Mouse (Mus musculus) right cerebral cortex, adult 2 months (tissue): Measurements from ENCODE around the gene Nme9.

Experiments used
- DNase-seq, 2 experiments: peaks; one replicate each; pipeline ENCODE4 v3.0.0; 2021 to 2022; ENCODE audit warnings: low spot score in 2 of 2

Gene Nme9

DNA sequence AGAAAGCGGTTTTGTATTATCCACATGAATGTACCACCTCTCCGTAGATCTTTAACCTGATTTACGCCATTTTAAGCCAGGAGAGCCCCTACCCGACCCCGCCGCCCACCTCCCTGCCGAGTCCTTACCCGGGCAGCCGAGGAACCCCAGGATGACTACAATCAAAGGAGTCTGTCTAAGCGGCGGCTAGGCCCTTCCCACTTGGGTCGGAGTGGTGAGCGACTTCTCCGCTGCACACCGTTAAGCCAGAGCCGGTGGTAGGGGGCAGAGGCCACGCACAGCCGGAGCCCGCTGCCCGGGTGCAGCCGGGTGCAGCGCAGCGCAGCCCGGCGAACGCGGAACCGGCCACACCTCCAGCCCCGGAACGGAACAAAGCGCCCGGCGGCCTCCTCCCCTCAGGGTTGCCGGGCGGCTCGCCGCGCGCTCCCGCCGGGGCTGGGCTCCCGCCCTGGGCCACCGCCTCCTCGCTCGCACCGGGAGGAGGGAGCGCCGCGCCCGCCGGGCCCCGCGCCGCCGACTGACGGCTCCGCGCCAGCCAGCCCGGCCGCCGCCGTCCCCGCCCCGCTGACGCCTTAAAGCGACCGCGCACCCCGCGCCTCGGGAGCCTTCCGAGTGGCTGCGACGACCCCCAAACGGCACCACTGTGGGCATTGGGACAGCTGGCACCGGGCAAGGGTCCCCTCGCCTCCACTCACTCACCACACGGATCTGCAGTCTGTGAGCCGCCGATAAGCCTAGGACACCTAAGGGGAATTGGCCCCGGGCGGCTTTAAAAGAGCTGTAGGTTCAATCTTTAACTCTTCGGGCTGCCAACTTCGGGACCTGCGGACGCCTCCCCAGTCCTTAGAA is 14.9 kb upstream of the Nme9 start:
- peak; percentile 73 to 75 for DNase-seq

DNA sequence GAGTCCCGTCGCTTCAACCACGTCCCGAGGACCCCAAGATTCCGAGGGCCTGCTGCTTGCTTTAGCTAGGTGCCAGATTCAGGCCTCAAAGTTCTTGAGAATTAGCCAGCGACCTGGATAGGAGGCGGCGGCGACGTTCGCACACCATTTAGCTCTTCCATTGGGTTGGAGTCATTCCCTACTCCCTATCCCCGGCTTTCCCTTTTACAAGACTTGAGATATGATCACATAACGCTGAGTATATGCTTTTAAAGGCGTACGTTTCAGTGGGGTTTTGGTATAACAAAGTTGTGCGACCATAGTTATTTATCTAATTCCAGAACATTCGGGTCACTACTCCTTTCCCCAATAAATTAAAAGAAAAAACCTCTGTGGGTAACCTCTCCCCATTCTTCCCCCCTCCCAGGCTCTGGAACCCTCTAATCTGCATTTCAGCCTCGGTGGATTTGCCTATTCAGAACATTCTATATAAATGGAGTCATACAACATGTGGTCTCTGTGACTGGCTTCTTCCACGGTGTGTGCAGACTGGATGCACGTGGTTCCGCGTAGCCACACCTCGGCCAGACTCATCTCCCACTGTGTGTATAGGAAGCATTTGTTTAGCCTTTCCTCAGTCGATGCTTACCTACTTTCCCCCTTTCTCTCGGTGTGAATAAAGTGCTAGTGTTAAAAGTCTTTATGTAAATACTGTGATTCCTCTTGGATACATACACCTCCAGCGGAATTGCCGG is 14.1 kb upstream of the Nme9 start, which contains the start of gene Mras:
Gene Mras (minus strand): TSS at position 351 of the 734 bp plus-strand sequence.
- DNase-seq, result no peak

DNA sequence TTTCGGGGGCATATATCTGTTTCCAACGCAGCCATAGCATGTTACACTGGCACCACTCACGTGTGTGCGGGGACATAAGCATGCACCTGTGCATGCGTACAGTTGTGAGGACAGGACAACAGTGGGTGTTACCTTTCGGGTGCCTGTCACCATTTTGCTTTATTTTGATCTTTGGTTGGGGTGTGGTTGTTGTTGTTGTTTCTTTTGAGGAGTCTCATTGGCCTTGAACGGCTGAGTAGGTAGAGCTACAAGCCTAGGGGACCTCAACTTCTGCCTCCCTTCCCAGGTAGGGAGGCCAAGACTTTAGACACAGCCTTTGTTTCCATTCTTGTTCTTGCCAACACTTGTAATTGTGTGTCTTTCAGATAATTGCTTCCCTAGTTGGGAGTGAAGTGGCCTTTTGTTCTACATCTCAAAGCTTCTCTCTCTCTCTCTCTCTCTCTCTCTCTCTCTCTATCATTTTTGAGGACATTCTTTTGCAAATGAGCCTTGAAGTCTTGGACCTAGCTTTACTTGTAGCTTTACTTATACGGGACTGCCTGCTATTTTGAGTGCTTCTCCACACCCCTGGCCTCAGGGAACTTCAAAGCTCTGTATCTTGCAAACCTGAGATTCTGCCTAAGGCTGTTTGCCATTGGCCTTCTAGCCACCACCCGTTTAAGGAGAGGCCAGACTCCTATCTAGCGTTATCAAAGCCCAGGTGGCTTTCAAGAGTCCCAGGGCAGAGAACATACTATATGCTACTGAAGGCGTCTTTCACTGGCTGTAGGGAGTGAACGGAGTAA is 13.3 kb upstream of the Nme9 start:
- DNase-seq, result no peak

DNA sequence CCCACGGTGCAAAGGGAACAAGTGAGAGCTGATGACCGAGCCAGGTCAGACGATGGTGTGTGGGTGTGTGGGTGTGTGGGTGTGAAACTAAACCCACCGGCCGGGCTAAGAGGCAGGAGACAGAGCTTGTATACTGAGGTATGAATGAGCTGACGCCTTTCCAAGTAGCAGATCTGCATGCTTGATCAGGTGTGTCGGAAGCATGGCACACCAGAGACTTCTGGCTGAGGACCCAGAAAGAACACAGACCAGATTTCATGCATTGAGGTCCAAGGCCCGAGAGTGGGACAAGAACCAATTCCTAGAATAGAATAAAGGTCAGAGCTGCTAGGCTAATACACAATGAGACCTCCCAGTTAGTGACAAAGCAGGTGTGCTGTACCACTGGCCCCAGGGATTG is 12.2 kb upstream of the Nme9 start:
- no peak for DNase-seq

DNA sequence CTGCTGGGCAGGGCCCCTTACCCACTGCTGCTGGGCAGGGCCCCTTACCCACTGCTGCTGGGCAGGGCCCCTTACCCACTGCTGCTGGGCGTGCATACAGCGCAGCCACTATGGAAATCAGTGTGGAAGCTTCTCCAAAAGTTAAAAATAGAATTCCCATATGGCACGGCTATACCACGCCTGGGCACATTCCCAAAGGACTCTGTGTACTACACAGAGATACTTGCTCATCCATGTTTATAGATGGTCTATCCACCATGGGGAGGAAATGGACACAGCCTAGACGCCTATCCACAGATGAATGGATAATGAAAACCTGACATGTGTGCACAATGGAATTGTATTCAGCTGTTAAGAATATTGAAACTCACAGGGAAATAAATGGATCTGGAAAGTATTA is 10.3 kb upstream of the Nme9 start:
- DNase-seq, result peak; percentile 74 to 80

DNA sequence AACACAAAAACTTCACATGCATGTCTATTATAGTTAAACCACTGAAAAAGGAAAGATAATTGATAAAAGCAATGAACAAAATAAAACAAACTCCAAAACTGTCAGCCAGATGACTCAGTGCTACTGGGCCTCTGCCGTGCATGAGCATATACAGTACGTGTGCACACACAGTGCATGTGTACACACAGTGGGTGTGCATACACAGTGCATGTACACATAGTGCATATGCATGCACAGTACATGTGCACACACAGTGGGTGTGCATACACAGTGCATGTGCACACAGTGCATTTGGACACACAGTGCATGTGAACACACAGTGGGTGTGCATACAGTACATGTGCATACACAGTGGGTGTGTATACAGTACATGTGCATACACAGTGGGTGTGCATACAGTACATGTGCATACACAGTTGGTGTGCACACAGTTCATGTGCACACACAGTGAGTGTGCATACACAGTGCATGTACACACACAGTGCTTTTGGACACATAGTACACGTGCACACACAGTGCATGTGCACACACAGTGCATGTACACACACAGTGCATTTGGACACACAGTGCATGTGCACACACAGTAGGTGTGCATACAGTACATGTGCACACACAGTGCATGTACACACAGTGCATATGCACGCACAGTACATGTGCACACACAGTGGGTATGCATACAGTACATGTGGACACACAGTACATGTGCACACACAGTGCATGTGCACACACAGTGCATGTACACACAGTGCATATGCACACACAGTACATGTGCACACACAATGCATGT is 9.4 kb upstream of the Nme9 start:
- no peak for DNase-seq

DNA sequence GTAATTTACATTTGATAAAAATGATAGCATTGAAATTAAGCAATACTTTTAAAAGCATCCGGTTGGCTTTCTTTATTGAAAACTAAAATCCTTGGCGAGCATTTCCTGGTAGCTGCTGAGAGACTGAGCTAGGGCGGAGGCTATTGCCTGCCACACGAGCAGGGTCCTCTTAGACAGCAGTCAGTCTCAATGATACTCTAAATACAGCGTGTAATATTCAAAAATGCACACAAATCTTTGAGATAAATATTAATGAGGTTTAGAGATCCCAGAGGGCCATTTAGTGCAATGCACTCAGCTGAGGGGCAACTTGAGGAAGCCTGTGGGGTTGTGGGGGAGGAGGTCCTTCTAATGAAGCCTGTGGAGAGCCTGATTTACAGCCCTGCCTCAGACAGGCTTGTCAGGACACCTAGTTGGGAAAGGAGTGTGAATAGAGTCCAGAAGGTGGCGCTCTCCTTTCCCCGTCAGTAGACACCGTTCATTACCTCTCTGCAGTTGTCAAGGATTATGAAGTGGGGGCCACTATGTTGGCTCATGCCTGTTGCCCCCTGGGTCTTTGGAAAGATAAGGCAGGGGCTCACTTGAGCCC is 6.6 kb upstream of the Nme9 start:
- no peak for DNase-seq

DNA sequence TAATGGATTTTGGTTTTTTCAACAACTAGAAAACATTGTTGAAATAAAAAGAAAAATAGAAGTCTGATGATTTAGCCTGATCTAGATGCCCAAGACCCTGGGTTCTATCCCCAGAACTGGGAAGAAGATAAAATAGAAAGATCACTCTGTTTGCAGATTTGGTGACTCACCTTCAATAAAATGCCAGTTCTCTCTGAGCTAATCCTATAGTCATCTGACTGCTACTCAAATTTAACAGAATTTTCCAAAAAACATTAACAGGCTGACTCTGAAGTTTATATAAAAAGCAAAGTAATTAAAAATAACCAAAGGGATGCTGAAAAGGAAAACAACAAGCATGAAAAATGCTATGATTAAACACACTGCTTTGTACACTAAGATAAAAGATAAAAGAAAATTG is 5.0 kb upstream of the Nme9 start:
- DNase-seq, result no peak

DNA sequence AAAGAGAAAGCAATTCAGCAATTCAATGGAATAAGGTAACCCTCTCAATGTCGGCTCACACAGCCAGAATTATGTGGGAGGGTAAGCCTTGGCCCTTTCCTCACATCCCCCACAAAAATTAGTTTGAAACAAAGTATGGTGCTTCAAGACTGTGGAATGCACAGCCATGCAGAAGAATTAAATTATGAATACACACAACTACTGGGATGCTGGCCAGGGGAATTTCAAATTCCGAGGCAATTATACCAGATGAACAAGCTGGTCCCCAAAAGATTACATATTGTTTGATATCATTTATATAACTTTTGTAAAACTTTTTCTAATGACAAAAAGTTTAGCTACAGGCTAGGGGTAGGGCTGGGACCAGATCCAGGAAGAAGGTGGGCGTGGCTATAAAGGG is 4.0 kb upstream of the Nme9 start:
- no peak for DNase-seq

DNA sequence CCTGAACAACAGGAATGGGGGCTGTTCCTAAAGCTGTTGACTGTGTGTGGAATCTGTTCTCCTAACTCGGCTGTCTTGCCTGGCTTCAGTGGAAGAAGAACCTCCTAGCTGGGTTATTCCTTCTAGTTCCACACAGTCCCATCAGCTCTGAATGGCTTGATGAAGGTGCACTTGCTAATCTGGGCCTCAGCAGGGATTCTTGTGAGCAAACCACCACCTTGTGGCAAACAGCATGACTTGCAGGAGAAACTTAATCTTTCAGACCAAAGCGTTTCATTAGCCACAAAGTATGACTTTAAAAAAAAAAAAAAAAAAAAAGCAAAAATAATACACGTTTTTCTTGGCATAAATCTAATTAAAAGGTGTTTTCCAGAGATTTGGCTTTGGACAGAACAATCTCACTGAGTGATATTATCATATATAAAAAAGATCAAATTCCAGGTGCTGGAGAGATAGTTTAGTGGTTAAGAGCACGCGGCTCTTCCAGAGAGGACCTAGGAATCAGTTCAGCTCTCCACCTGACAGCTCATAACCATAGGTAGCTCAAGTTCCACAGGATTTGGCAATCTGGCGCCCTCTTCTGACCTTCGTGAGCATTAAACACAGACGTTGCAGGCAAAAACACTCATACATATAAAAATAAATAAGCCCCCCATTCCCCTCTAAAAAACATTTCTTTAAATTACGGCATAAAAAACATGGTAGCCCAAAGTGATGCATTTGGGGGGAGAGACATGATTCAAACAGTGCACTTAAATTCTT is 1.2 kb upstream of the Nme9 start:
- DNase-seq, result peak in 1 of 2 experiments; percentile 28

DNA sequence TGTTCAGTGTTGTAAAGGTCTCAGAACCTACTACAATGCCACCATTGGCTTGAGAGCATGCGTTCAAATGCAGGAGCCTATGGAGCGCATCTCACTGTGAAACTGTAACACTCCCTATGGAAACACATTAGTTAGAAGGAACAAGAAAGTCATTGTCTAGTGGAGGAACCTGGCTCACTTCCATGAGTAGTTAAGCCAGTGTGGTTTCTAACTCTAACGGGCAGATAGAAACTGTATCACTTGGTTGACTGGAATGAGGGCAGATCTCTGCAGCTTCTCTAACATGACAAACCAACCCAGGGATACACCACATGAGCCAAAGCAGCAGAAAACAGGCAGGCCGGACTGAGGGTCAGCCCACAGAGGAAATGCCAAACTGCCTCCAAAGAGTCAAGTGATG is 2.9 kb downstream of the Nme9 start:
- no peak for DNase-seq

DNA sequence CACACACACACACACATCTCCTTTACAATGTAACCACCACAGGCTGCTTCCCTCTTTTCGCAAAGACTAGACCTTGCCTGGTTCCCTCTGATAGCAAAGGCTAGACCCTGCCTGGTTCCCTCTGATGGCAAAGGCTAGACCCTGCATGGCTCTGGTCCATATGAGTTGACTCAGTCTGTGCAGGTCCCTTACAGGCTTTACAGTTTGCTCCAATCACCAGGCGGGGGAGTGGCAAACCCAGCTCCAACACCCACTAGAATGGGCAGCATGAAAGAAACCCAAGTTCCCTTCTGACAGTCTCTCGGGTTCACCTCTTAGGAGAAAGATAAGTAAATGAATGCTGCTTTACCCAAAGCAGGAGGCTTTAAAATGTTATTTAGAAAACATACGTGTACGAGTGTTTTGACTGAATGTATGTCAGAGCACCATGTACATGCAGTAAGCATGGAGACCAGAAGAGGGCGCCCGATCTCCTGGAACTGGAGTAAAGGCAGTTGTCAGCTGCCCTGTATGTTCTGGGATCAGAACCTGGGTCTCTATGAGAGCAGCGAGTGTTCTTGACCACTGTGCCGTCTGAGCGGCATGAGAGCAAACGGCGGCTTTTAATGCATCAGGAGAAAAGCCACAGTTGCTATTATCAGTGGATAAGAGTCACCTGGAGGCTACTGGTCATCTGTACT is 7.4 kb downstream of the Nme9 start:
- peak; percentile 55 to 63 for DNase-seq

DNA sequence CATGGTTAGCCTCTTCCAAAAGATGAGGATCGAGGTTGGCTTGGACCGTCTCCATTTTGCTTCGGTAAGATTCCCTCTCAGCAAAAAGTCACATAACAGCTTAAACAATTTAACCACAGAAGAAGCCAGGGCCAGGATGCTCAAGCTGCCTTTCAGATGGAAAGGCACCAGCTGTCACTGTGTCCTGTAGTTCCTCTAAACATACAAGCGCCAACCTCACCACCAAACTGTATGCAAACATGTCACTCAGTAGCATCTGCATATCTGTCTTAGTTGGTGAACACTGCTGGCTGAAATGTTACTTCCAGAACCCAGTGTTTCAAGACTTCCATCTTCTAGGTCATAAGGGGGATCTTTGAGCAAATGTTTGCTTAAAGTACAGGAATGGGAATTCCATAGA is 8.5 kb downstream of the Nme9 start:
- DNase-seq, result no peak

DNA sequence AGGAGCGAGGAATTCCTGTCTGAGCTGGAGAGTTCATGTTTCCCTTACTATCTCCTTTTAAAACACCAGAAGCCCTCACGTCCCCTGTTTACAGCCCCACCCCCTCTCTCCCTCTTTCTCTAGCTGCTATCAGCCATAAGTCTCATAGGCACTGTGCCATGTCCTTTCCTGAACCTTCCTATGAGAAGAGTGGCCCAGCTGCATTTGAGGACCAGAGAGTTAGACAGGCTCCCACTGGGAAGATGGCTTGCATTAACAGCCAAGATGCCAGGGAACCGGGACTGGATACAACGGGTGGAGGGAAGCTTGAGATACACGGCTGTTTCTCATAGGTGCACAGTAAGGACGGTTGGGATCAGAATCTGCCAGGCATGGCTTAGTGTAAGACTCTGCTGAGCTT is 13.6 kb downstream of the Nme9 start:
- DNase-seq, result no peak

DNA sequence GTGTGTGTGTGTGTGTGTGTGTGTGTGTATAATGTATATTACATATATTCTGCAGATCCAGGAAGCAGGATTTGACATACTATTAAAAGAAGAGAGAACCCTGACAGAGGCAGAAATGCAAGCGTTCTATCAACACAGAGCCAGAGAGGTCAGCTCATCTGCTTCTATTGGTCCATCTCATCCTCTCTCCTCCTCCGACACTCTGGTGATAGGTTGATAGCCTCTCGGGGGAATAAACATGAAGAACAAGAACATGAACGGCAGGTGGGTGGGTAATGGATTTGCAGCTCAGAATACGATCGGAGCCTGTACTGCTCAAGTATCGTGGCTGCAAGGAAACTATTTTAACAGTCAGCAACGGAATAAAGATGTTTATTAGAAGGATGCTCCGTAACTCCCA is 17.3 kb downstream of the Nme9 start:
- no peak for DNase-seq

DNA sequence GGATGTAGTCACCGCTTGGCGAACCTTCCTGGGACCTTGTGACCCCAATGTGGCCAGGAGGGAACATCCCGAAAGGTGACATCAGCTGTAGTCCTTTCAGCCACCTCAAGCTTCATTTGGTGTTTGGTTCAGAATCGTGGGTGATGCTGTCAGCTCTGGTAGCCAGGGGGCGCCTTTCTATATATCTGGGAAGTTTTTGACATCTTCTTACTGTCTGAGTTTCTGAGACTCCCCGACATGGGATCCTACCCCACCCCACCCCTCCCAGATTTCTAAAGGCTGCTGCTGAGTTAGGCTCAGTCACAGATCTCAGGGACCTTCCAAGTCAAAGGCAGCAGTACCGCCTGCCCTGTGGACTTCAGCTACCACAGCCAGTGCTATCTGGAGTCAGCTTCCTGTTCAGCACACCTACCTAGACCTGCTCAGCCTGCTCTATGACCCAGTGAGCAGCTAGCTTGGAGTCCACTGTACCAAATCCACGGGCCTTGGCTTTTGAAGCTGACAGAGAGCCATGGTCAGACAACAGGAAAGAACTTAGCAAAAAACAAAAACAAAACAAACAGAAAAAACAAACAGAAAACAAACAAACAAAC is 18.5 kb downstream of the Nme9 start:
- no peak for DNase-seq

DNA sequence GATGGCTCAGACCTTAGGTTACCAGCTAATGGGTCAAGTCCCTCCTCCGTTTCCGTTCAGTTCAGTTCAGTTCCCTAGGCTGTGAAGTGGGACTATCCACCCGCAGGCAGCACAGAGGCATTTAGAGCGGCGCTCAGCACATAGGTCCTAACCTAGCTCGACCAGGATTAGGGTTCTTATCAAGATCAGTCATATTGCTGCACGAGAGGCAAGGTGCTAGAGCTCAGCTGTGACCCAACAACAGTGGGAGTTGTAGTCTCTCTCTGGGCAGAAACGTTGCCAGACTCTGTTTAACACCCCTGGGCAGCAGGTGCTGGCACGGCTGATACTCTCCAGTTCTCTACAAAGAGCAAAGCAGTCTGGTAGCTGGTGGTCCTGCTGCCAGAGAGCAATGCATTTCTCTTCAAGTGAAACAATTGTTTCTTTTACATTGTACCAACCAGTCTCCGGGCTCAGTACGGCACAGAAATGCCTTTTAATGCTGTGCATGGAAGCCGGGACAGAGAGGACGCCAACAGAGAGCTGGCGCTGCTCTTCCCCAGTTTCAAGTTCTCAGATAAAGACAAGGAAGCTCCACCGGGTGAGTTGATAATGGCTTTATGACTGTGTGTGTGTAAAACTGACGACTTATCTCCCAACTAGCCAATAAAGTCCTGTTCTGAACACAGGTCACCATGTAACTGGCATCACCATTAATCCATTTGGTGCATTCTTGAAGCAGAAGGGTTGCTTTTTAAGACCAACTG is 19.2 kb downstream of the Nme9 start:
- DNase-seq, result no peak

DNA sequence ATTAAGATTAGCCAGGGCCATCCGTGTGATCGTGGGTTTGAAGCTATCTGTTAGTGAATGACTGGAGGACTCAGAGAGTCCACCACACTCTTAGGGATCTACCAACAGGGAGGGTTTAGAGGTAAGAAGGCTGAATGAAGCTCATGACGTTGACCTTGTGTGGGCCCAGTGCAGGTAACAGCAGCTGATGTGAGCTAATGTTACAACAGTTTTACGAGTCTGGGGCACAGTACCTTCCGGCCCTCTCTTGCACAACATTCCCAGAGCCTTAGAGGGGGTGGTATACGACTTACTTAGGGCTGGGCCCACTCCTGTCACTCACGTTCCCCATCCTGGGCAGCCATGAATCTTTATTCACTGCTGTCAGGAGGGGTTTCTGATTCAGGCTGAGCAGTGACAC is 20.1 kb downstream of the Nme9 start:
- no peak for DNase-seq
